Mouse (Mus musculus) liver, embryonic 16.5 days (tissue): ENCODE measurements around the gene Slc25a3. TPM values are rescaled to one million over a fixed set of nuclear protein-coding genes. Genes with fewer than 3 reads are reported as not detected.
A peak's percentile ranks its signal among the peaks of the same experiment; 100 is the strongest.

Source experiments
- ATAC-seq: fragments of 200-750 bp; cut with Nextera tagmentation; 2 replicates; pipeline ENCODE4 v1.8.0; 2017; ENCODE audit warnings: low read depth, mild to moderate bottlenecking, moderate number of reproducible peaks, moderate library complexity
- H3K27ac ChIP-seq: fragments of 300-500 bp; sonication (generic); 2 replicates; pipeline ENCODE4 v1.5.1; 2014; ENCODE audit warnings: mild to moderate bottlenecking, low read length
- H3K27me3 ChIP-seq: fragments of 300-500 bp; sonication (generic); 2 replicates; pipeline ENCODE4 v1.6.1; 2014; ENCODE audit warnings: low read depth, low read length, mixed read lengths; ENCODE audit not compliant: control insufficient read depth, insufficient read depth
- H3K36me3 ChIP-seq: fragments of 300-500 bp; sonication (generic); 2 replicates; pipeline ENCODE4 v1.6.1; 2014; ENCODE audit warnings: mild to moderate bottlenecking; ENCODE audit not compliant: control insufficient read depth, insufficient read depth
- H3K4me1 ChIP-seq: fragments of 300-500 bp; sonication (generic); 2 replicates; pipeline ENCODE4 v1.6.1; 2014; ENCODE audit warnings: low read depth, low read length, mixed read lengths; ENCODE audit not compliant: control insufficient read depth
- H3K4me2 ChIP-seq: fragments of 300-500 bp; sonication (generic); 2 replicates; pipeline ENCODE4 v1.6.1; 2014; ENCODE audit warnings: low read depth, low read length, mixed read lengths
- H3K4me3 ChIP-seq: fragments of 300-500 bp; sonication (generic); 2 replicates; pipeline ENCODE4 v1.5.1; 2014; ENCODE audit warnings: low read depth, mild to moderate bottlenecking, low read length
- H3K9ac ChIP-seq: fragments of 300-500 bp; sonication (generic); 2 replicates; pipeline ENCODE4 v1.6.1; 2014; ENCODE audit warnings: low read depth, low read length
- H3K9me3 ChIP-seq: fragments of 300-500 bp; sonication (generic); replicated peaks from 2 replicates; pipeline ENCODE4 v1.6.1; 2016; ENCODE audit warnings: low read length; ENCODE audit not compliant: control insufficient read depth
- WGBS: fragments of 180-500 bp; shearing (Covaris S2); extraction: QIAGEN DNeasy Blood & Tissue Kit; methylation state at CpG from one replicate; pipeline ENCODE4 v1.1.7; 2014; ENCODE audit not compliant: insufficient replicate concordance; 5-methylcytosine and 5-hydroxymethylcytosine counted together
- polyA plus RNA-seq: library from polyadenylated mRNA; unstranded; fragments of >200 nt; fragmentation: Nextera tagmentation; extraction: Ambion mirVana; gene quantifications from 2 replicates; pipeline ENCODE4 v1.2.1, GENCODE M21; 2015

Slc25a3 gene
- polyA plus RNA-seq, 1 experiment from 2014 or later: 186 TPM

DNA sequence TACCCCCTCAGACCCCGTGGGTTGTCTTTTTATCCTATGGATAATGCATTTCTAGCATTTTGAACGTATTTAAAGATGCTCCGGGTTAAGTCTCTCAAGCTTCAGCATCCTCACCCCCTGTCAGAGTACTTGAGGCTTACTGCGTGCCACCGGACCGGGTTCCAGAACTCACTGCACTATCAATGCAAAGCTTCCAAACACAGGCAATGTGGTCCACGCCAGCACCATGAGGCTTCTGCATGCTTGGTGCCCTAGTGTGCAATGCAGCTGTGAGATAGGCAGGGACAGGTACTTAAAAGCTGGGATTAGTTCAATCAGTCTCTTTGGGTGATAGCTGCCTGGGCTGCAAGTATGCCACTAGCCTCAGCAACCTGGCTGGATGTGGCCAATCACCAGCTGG, 21.6 kb upstream of the Slc25a3 start:
- H3K36me3 ChIP-seq: peaks cover 45% of the 10 kb centered on the region
- no peak overlapping the region for H3K9ac ChIP-seq
- no peaks in the 10 kb centered on the region for H3K27me3 ChIP-seq
- no peak overlapping the region for H3K4me3 ChIP-seq
- no peak overlapping the region for H3K4me2 ChIP-seq
- 92% methylated on average over 7 of the region's 7 CpGs for WGBS
- ATAC-seq: 0 out of 2 replicates have a peak, but pooled peaks have one; percentile 11
- no peaks in the 10 kb centered on the region for H3K9me3 ChIP-seq
- H3K4me1 ChIP-seq: no peaks in the 10 kb centered on the region
- no peak overlapping the region for H3K27ac ChIP-seq

DNA sequence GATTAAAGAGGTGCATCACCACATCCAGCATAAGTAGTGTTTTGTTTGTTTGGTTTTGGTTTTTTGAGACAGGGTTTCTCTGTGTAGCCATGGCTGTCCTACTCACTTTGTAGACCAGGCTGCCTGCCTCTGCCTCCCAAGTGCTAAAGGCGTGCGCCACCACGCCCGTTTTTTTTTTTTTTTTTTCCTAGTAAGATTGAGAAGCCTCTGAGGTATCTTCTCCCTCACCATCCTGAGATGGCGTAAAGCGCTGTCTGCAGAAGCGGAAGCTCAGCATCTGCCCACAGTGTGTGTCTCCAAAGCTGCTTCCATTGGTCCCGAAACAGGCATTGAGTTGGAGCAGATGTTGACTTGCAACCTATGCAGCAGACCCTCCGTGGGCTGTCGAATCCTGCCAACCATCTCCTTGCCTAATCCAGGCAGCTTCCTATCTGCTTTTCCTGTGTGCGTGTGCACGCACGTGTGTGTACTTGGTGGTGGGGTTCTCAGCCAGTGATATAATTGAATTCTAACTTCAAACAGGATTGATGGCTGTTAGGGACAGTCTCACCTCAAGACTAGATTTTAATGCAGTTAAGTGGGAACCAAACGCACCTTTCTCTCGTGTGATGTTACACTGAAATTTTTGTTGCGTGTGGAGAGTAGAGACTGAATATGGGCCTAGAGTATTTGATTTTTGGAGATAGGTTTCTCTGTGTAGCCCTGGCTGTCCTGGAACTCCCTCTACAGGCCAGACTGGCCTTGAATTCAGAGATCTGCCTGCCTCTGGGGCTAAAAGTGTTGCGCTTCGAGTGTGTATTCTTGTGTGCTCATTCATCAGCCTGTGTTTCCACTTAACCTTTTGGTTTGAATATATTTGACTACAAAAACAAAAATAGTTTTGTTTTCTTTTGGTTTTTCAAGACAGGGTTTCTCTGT, 19.7 kb upstream of the Slc25a3 start:
- no peaks in the 10 kb centered on the region for H3K9me3 ChIP-seq
- H3K4me1 ChIP-seq: no peaks in the 10 kb centered on the region
- no peak overlapping the region for H3K9ac ChIP-seq
- 41% methylated on average over 18 of the region's 18 CpGs for WGBS
- H3K36me3 ChIP-seq: peaks cover 28% of the 10 kb centered on the region
- H3K27ac ChIP-seq: no peak overlapping the region
- no peaks in the 10 kb centered on the region for H3K27me3 ChIP-seq
- H3K4me3 ChIP-seq: no peak overlapping the region
- H3K4me2 ChIP-seq: no peak overlapping the region
- no peak for ATAC-seq

DNA sequence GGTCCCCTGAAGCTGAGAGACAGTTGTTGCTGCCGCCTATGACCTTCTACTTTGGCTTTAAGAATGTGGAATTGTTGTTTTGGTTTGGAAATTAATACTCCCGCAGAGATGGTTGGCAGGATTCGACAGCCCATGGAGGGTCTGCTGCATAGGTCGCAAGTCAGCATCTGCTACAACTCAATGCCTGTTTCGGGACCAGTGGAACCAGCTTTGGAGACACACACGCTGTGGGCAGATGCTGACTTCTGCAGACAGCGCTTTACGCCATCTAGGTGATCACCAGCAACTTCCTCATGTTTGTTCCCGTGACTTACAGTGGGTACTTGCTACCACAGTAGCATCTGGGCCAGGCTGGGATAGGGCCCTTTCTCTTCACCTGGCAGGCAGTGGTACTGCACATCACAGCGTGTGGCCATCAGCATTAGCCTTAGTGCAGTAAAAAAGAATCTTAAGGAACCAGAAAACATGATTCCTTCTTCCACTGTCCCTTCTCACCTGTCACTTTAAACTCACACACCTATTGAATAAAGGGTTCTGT, 18.9 kb upstream of the Slc25a3 start:
- Histone ChIP-seq H3K4me3 (no peak overlapping the region), H3K4me1 (peaks cover 2% of the 10 kb centered on the region), H3K9me3 (no peaks in the 10 kb centered on the region), H3K27ac (no peak overlapping the region), H3K4me2 (no peak overlapping the region), H3K36me3 (peaks cover 24% of the 10 kb centered on the region), H3K9ac (no peak overlapping the region), H3K27me3 (no peaks in the 10 kb centered on the region)
- WGBS: 66% methylated on average over 10 of the region's 10 CpGs
- no peak for ATAC-seq

GRCm38 (mm10) chr10:91141564-91141963, 17.7 kb upstream of the Slc25a3 start:
- Histone ChIP-seq H3K27ac (no peak overlapping the region), H3K4me2 (no peak overlapping the region), H3K9ac (no peak overlapping the region), H3K4me1 (peaks cover 2% of the 10 kb centered on the region), H3K9me3 (no peaks in the 10 kb centered on the region), H3K27me3 (no peaks in the 10 kb centered on the region), H3K36me3 (peaks cover 14% of the 10 kb centered on the region), H3K4me3 (no peak overlapping the region)
- 12% methylated on average over 2 of the region's 2 CpGs for WGBS
- ATAC-seq: no peak

DNA sequence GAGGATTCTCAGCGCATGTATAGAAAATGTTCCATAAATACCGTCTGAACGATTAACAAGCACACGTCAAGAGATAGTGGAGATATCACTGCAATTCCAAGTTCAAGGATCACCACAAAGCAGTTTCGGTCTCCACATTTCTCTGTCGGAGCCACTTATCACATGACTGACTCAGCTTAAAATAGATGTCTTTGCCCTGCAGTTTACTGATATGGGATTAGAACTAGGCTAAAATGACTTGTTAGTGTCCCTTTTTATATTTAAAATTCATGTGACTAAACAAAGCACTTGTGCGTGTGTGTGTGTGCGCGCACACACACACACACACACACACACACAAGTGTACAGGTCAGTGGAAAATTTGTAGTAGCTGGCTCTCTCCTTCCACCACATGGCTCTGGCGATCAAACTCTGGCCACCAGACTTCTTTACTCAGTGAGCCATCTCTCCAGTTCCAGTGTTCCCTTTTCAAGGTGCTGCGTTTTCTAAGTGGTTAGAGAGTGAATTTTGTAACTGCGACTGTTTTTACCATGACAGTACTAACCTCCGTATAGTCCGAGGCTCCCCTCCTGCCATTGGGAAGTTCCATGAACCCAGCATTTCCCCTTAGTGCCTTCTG, 15.4 kb upstream of the Slc25a3 start:
- Histone ChIP-seq H3K9ac (no peak overlapping the region), H3K4me2 (no peak overlapping the region), H3K9me3 (no peaks in the 10 kb centered on the region), H3K36me3 (no peaks in the 10 kb centered on the region), H3K27me3 (no peaks in the 10 kb centered on the region), H3K27ac (no peak overlapping the region), H3K4me1 (peaks cover 2% of the 10 kb centered on the region), H3K4me3 (no peak overlapping the region)
- ATAC-seq: no peak
- WGBS: 51% methylated on average over 14 of the region's 14 CpGs

DNA sequence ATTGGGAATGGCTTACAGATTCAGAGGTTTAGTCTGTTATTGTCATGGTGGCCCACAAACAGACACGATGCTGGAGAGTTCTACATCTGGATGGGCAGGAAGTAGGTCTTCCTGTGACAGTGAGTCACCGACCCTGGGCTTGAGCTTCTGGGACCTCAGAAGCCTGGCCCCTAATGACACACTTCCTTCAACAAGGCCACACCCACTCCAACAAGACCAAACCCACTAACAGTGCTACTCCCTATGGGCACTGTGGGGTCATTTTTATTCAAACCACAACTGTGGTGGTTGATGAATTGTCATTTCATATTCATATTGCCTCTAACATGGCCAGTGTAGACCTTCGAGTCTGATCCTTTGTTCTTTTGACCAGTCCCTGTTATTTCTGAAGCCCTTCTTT, 14.5 kb upstream of the Slc25a3 start:
- Histone ChIP-seq H3K4me3 (no peak overlapping the region), H3K27ac (no peak overlapping the region), H3K4me2 (no peak overlapping the region), H3K36me3 (no peaks in the 10 kb centered on the region), H3K9ac (no peak overlapping the region), H3K9me3 (no peaks in the 10 kb centered on the region), H3K4me1 (peaks cover 2% of the 10 kb centered on the region), H3K27me3 (no peaks in the 10 kb centered on the region)
- WGBS: 30% methylated on average over 3 of the region's 3 CpGs
- peak; percentile 45 for ATAC-seq

DNA sequence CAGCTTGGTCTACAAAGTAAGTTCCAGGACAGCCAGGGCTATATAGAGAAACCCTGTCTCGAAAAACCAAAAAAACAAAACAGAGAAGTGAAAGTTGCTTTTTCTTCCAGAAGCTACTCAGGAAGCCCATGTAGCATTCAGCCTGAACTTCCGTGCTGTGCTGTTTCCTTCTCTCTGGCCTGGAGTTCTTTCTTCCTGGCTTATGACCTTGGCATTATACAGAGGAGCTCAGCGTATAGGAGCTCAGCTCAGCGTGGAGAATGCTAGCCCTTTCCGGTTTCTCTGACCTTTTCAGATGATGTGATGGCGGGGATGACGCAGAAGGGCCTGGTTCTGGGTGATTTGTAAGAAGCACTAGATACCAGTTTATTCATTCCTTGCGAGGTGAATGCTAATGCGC, 13.5 kb upstream of the Slc25a3 start:
- Histone ChIP-seq H3K27ac (no peak overlapping the region), H3K9me3 (no peaks in the 10 kb centered on the region), H3K9ac (no peak overlapping the region), H3K4me2 (no peak overlapping the region), H3K4me1 (peaks cover 2% of the 10 kb centered on the region), H3K27me3 (no peaks in the 10 kb centered on the region), H3K36me3 (no peaks in the 10 kb centered on the region), H3K4me3 (no peak overlapping the region)
- ATAC-seq: 0 out of 2 replicates have a peak, but pooled peaks have one; percentile 30
- WGBS: 66% methylated on average over 9 of the region's 9 CpGs

DNA sequence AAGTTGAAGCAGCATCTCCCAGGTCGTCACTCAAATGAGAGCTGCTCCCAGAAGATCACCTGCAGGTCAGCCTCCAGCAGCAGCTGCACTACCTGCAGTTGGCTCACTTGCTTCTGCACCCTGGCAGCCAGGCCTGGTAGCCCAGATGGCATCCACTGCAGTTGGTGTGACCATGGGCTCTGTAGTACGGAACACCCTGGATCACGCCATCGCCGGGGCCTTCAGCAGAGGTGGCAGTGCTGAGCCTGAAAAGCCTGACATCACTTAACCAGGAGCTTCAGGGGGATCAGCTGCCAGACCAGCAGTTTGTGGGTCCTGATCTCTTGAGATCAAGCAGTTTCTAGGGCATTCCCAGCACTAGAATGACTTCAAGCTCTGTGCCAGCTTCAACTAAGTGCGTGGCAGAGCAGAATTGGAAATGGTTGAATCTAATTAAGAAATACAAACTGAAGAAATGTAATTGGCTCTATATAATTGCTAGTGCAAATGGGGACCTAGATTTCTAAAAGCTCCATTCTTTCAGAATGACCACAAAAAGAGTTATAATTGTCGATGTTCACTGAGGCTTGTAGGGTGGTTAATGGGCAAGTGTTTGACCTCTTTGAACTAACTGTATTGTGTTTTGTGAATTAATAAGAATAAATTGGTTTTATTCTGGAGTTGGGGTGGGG, 11.6 kb upstream of the Slc25a3 start:
- Histone ChIP-seq H3K9ac (no peak overlapping the region), H3K4me2 (no peak overlapping the region), H3K4me1 (peaks cover 2% of the 10 kb centered on the region), H3K4me3 (no peak overlapping the region), H3K9me3 (no peaks in the 10 kb centered on the region), H3K27me3 (no peaks in the 10 kb centered on the region), H3K27ac (no peak overlapping the region), H3K36me3 (no peaks in the 10 kb centered on the region)
- WGBS: 81% methylated on average over 7 of the region's 7 CpGs
- no peak for ATAC-seq
